Mouse (Mus musculus) cerebellum, adult 2 months (tissue): ENCODE results near the gene Ptpn23.

Source experiments
- CTCF ChIP-seq: fragments of 200-500 bp; IDR thresholded peaks from 2 replicates; pipeline ENCODE4 v1.5.1; 2011; ENCODE audit warnings: low read depth, mild to moderate bottlenecking, control low read depth, low read length, moderate library complexity, borderline replicate concordance; ENCODE audit not compliant: insufficient read depth
- POLR2A ChIP-seq: fragments of 200-500 bp; IDR thresholded peaks from 2 replicates; pipeline ENCODE4 v1.6.1; 2011; ENCODE audit warnings: low read length, control low read depth, borderline replicate concordance; ENCODE audit not compliant: insufficient read depth

DNA sequence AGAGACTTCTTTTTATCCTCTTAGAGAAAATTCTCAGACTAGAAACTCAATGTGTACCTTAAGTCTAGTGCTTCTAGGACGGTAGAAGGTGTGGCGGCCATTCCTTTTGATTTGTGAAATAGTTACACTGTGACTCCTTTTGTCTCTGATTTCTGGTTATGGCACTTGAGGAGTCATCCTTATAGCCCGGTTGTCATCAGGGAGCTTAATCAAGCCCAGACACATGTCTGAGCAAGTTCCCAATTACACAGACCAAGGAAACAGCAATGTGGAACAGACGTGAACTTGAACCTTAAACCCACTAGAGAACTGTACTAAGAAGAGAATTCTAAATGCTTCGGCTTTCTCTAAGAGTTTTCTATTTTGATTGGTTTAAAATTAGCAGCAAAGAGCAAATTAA is 57.8 kb downstream of the Ptpn23 start:
- TF ChIP-seq CTCF, result no peak
- TF ChIP-seq POLR2A, result no peak
